8 mouse cellular contexts compared by ENCODE assay signal in genomic region chr15:24969391-24969812, GRCm38 (mm10).
DNase-seq lines count a peak whose midpoint lies in the region; ATAC-seq and TF ChIP-seq lines count a peak whose summit lies in the region.

No protein-coding gene starts in this region.

- no peaks in the 10 kb centered on the region for H3K27me3 ChIP-seq in liver, adult 2 months (ENCODE audit: control insufficient read depth, insufficient read depth, low read length)
- no peaks in the 10 kb centered on the region for H3K27me3 ChIP-seq in liver, embryonic 12.5 days (replicated peaks)
- no peaks in the 10 kb centered on the region for H3K27me3 ChIP-seq in midbrain, embryonic 14.5 days (ENCODE audit: control insufficient read depth, insufficient read depth, low read length)
- no peaks in the 10 kb centered on the region for H3K27me3 ChIP-seq in liver, postnatal 0 days (ENCODE audit: insufficient read depth, low read length)

- H3K9ac ChIP-seq in liver, adult 2 months (ENCODE audit: low read depth, low read length), result no peak overlapping the region
- no peak overlapping the region for H3K9ac ChIP-seq in liver, embryonic 12.5 days
- H3K9ac ChIP-seq in midbrain, embryonic 14.5 days (replicated peaks; ENCODE audit: low read length), result no peak overlapping the region
- H3K9ac ChIP-seq in liver, postnatal 0 days (replicated peaks), result no peak overlapping the region

- no peak for TF ChIP-seq CTCF in liver, adult 2 months (IDR thresholded peaks at IDR 0.05; ENCODE audit: low read depth, low read length)
- TF ChIP-seq CTCF in cortical plate, adult 2 months (IDR thresholded peaks at IDR 0.05; ENCODE audit: extremely low read depth, insufficient read depth, low read length), result no peak
- no peak for TF ChIP-seq CTCF in liver, postnatal 0 days (IDR thresholded peaks at IDR 0.05; ENCODE audit: low read depth)

- DNase-seq in liver, adult 2 months (ENCODE audit: extremely low read depth, low read depth, low spot score), result peak; percentile 36
- DNase-seq in kidney, postnatal 10 days, result peak; percentile 74
- peak; percentile 45 for DNase-seq in midbrain, embryonic 14.5 days
- no peak for DNase-seq in c-Kit-positive CD71-positive TER-119-positive erythroid progenitor cells, embryonic 14.5 days (ENCODE audit: low spot score)
- no peak for DNase-seq in liver, postnatal 0 days
- DNase-seq in thymus, postnatal 14 days, result no peak

- no peak overlapping the region for H3K27ac ChIP-seq in liver, adult 2 months (replicated peaks; ENCODE audit: insufficient read depth, low read depth, low read length)
- H3K27ac ChIP-seq in liver, embryonic 12.5 days, result no peak overlapping the region
- 0 out of 2 replicates have a peak overlapping the region, but pooled peaks have one; percentile 6 for H3K27ac ChIP-seq in cortical plate, adult 2 months (ENCODE audit: insufficient read depth, low read length)
- peak overlapping the region; percentile 16; the same call in 1 of the 2 replicates for H3K27ac ChIP-seq in midbrain, embryonic 14.5 days (replicated peaks; ENCODE audit: low read depth, low read length)
- no peak overlapping the region for H3K27ac ChIP-seq in liver, postnatal 0 days (ENCODE audit: low read depth)

- no peaks in the 10 kb centered on the region for H3K79me2 ChIP-seq in liver, adult 2 months (ENCODE audit: control insufficient read depth, insufficient read depth, low read length)

- no peaks in the 10 kb centered on the region for H3K4me1 ChIP-seq in liver, adult 2 months (ENCODE audit: control insufficient read depth, insufficient read depth, low read length)
- no peaks in the 10 kb centered on the region for H3K4me1 ChIP-seq in liver, embryonic 12.5 days
- H3K4me1 ChIP-seq in cortical plate, adult 2 months (ENCODE audit: control insufficient read depth, insufficient read depth, low read length), result peaks cover 4% of the 10 kb centered on the region; the same call in 1 of the 2 replicates
- H3K4me1 ChIP-seq in midbrain, embryonic 14.5 days (ENCODE audit: control insufficient read depth, insufficient read depth, low read length), result no peaks in the 10 kb centered on the region
- no peaks in the 10 kb centered on the region for H3K4me1 ChIP-seq in liver, postnatal 0 days (ENCODE audit: insufficient read depth)

- H3K36me3 ChIP-seq in liver, adult 2 months (ENCODE audit: control insufficient read depth, insufficient read depth, low read length), result no peaks in the 10 kb centered on the region
- H3K36me3 ChIP-seq in liver, embryonic 12.5 days, result no peaks in the 10 kb centered on the region
- H3K36me3 ChIP-seq in midbrain, embryonic 14.5 days (ENCODE audit: control insufficient read depth, insufficient read depth, low read length), result no peaks in the 10 kb centered on the region
- no peaks in the 10 kb centered on the region for H3K36me3 ChIP-seq in liver, postnatal 0 days (replicated peaks; ENCODE audit: insufficient read depth, low read length)

- no peak for ATAC-seq in liver, embryonic 12.5 days
- peak; percentile 48; the same call in 1 of the 2 replicates for ATAC-seq in midbrain, embryonic 14.5 days (ENCODE audit: low FRiP score, low TSS enrichment)
- ATAC-seq in liver, postnatal 0 days, result no peak

- H3K4me2 ChIP-seq in liver, embryonic 12.5 days, result no peak overlapping the region
- H3K4me2 ChIP-seq in midbrain, embryonic 14.5 days (ENCODE audit: low read length), result no peak overlapping the region
- no peak overlapping the region for H3K4me2 ChIP-seq in liver, postnatal 0 days (ENCODE audit: low read depth, low read length)

- no peak overlapping the region for H3K4me3 ChIP-seq in liver, adult 2 months (ENCODE audit: insufficient read depth, low read depth, low read length)
- no peak overlapping the region for H3K4me3 ChIP-seq in liver, embryonic 12.5 days
- H3K4me3 ChIP-seq in cortical plate, adult 2 months (ENCODE audit: insufficient read depth, low read length), result no peak overlapping the region
- no peak overlapping the region for H3K4me3 ChIP-seq in midbrain, embryonic 14.5 days (replicated peaks; ENCODE audit: low read depth, low read length)
- H3K4me3 ChIP-seq in liver, postnatal 0 days (ENCODE audit: low read depth, low read length), result no peak overlapping the region

- TF ChIP-seq POLR2A in liver, adult 2 months (IDR thresholded peaks at IDR 0.05; ENCODE audit: extremely low read depth, insufficient read depth, low read length), result no peak
- TF ChIP-seq POLR2A in cortical plate, adult 2 months (IDR thresholded peaks at IDR 0.05; ENCODE audit: extremely low read depth, insufficient read depth, low read length), result no peak

- TF ChIP-seq EP300 in liver, postnatal 0 days (IDR thresholded peaks at IDR 0.05; ENCODE audit: low read depth), result no peak

- H3K9me3 ChIP-seq in liver, embryonic 12.5 days (replicated peaks), result no peaks in the 10 kb centered on the region
- no peaks in the 10 kb centered on the region for H3K9me3 ChIP-seq in midbrain, embryonic 14.5 days (ENCODE audit: control insufficient read depth, low read length)
- no peaks in the 10 kb centered on the region for H3K9me3 ChIP-seq in liver, postnatal 0 days (ENCODE audit: low read length)

- 45% methylated on average over 2 of the region's 2 CpGs for WGBS in liver, adult 2 months
- WGBS in liver, embryonic 12.5 days (ENCODE audit: insufficient replicate concordance), result 56% methylated on average over 2 of the region's 2 CpGs
- WGBS in midbrain, embryonic 14.5 days, result 44% methylated on average over 2 of the region's 2 CpGs
- 51% methylated on average over 2 of the region's 2 CpGs for WGBS in liver, postnatal 0 days (ENCODE audit: insufficient replicate concordance)

Comparison
In these comparisons a context has a peak if more than half of its experiments do, and no peak if none do; other contexts are left out.
1. DNase-seq: peak in liver, adult 2 months (single experiment), kidney, postnatal 10 days (single experiment) and midbrain, embryonic 14.5 days (single experiment); none in c-Kit-positive CD71-positive TER-119-positive erythroid progenitor cells, embryonic 14.5 days (single experiment), liver, postnatal 0 days (single experiment) and thymus, postnatal 14 days (single experiment).
2. H3K27ac ChIP-seq: peak in cortical plate, adult 2 months (single experiment) and midbrain, embryonic 14.5 days (single experiment); none in liver, adult 2 months (single experiment), liver, embryonic 12.5 days (single experiment) and liver, postnatal 0 days (single experiment).